Mouse (Mus musculus) neural tube, embryonic 14.5 days (tissue): Measurements from ENCODE around the gene Cul7. TPM values are rescaled to one million over a fixed set of nuclear protein-coding genes. Genes with fewer than 3 reads are reported as not detected.

Experiments
- ATAC-seq: fragments of 200-750 bp; cut with Nextera tagmentation; 2 replicates; pipeline ENCODE4 v1.8.0; 2017; ENCODE audit warnings: low read depth, mild to moderate bottlenecking, moderate TSS enrichment, moderate library complexity
- H3K27ac ChIP-seq: fragments of 300-500 bp; sonication (generic); 2 replicates; pipeline ENCODE4 v1.5.1; 2014; ENCODE audit warnings: low read depth, mild to moderate bottlenecking, control low read depth, low read length, moderate library complexity, mixed read lengths
- H3K27me3 ChIP-seq: fragments of 300-500 bp; sonication (generic); 2 replicates; pipeline ENCODE4 v1.6.1; 2014; ENCODE audit warnings: low read length; ENCODE audit not compliant: control insufficient read depth, insufficient read depth
- H3K36me3 ChIP-seq: fragments of 300-500 bp; sonication (generic); 2 replicates; pipeline ENCODE4 v1.6.1; 2014; ENCODE audit warnings: low read length, mixed read lengths; ENCODE audit not compliant: control insufficient read depth, insufficient read depth
- H3K4me1 ChIP-seq: fragments of 300-500 bp; sonication (generic); 2 replicates; pipeline ENCODE4 v1.6.1; 2014; ENCODE audit warnings: low read length; ENCODE audit not compliant: control insufficient read depth, insufficient read depth
- H3K4me2 ChIP-seq: fragments of 300-500 bp; sonication (generic); 2 replicates; pipeline ENCODE4 v1.6.1; 2014; ENCODE audit warnings: mild to moderate bottlenecking, low read depth, low read length, control low read depth
- H3K4me3 ChIP-seq: fragments of 300-500 bp; sonication (generic); 2 replicates; pipeline ENCODE4 v1.5.1; 2014; ENCODE audit warnings: low read depth, low read length, control low read depth, mixed read lengths
- H3K9ac ChIP-seq: fragments of 300-500 bp; sonication (generic); replicated peaks from 2 replicates; pipeline ENCODE4 v1.6.1; 2014; ENCODE audit warnings: low read depth, mild to moderate bottlenecking, control low read depth, low read length, mixed read lengths
- H3K9me3 ChIP-seq: fragments of 300-500 bp; sonication (generic); 2 replicates; pipeline ENCODE4 v1.6.1; 2016; ENCODE audit warnings: low read length; ENCODE audit not compliant: control insufficient read depth
- WGBS: fragments of 180-500 bp; shearing (Covaris S2); extraction: QIAGEN DNeasy Blood & Tissue Kit; methylation state at CpG from one replicate; pipeline ENCODE4 v1.1.7; 2014; 5-methylcytosine and 5-hydroxymethylcytosine counted together
- polyA plus RNA-seq: library from polyadenylated mRNA; unstranded; fragments of >200 nt; fragmentation: Nextera tagmentation; extraction: Ambion mirVana; gene quantifications from 2 replicates; pipeline ENCODE4 v1.2.1, GENCODE M21; 2014

The Cul7 gene
- polyA plus RNA-seq, 1 experiment from 2014 or later: 30.1 TPM

DNA sequence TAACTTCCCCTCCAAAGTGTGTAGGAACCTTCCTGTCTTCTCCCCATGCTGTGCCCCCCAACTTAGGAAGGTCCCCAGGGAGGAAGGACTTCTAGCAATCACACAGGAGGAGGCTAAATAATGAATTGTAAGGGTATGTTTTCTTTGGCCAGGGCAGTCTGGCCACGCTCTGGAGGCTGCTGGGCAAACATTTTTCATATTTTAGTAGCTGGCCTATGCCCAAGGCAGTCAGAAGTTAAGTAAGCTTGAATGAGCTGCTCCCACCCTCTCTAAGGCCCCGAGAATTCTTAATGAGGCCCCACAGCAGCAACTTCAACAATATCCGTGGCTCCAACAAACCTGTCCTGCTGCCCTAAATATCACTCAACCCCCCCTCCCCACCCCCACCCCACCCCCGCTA, 37.3 kb upstream of the Cul7 start:
- 17% methylated on average over 4 of the region's 4 CpGs for WGBS
- no peaks in the 10 kb centered on the region for H3K27me3 ChIP-seq
- H3K27ac ChIP-seq: no peak overlapping the region
- H3K9me3 ChIP-seq: no peaks in the 10 kb centered on the region
- H3K4me2 ChIP-seq: no peak overlapping the region
- no peak for ATAC-seq
- H3K36me3 ChIP-seq: no peaks in the 10 kb centered on the region
- no peak overlapping the region for H3K9ac ChIP-seq
- no peak overlapping the region for H3K4me3 ChIP-seq
- peaks cover 12% of the 10 kb centered on the region; the same call in 1 of the 2 replicates for H3K4me1 ChIP-seq

GRCm38 (mm10) chr17:46613229-46613628, 36.9 kb upstream of the Cul7 start:
- no peak overlapping the region for H3K9ac ChIP-seq
- H3K27ac ChIP-seq: no peak overlapping the region
- H3K4me2 ChIP-seq: no peak overlapping the region
- ATAC-seq: no peak
- H3K9me3 ChIP-seq: no peaks in the 10 kb centered on the region
- no peaks in the 10 kb centered on the region for H3K36me3 ChIP-seq
- 24% methylated on average over 3 of the region's 3 CpGs for WGBS
- H3K4me3 ChIP-seq: no peak overlapping the region
- peaks cover 13% of the 10 kb centered on the region; the same call in 1 of the 2 replicates for H3K4me1 ChIP-seq
- no peaks in the 10 kb centered on the region for H3K27me3 ChIP-seq

GRCm38 (mm10) chr17:46617799-46618198, 32.3 kb upstream of the Cul7 start:
- no peak for ATAC-seq
- Histone ChIP-seq H3K27ac (no peak overlapping the region), H3K36me3 (no peaks in the 10 kb centered on the region), H3K27me3 (no peaks in the 10 kb centered on the region), H3K9me3 (no peaks in the 10 kb centered on the region), H3K9ac (no peak overlapping the region), H3K4me2 (no peak overlapping the region), H3K4me3 (no peak overlapping the region), H3K4me1 (peaks cover 45% of the 10 kb centered on the region)
- 28% methylated on average over 12 of the region's 12 CpGs for WGBS

- Histone ChIP-seq H3K4me1 (peaks cover 41% of the 10 kb centered on the region), H3K4me3 (no peak overlapping the region), H3K9me3 (no peaks in the 10 kb centered on the region), H3K4me2 (peak overlapping the region; percentile 28; the same call in 1 of the 2 replicates), H3K36me3 (no peaks in the 10 kb centered on the region), H3K27me3 (no peaks in the 10 kb centered on the region), H3K9ac (peak overlapping the region; percentile 18; the same call in 1 of the 2 replicates), H3K27ac (peak overlapping the region; percentile 48)
- WGBS: 12% methylated on average over 6 of the region's 6 CpGs
- ATAC-seq: no peak
Measured at GRCm38 (mm10) chr17:46618394-46618768, 31.8 kb upstream of the Cul7 start.

- no peaks in the 10 kb centered on the region for H3K27me3 ChIP-seq
- peak overlapping the region; percentile 28 for H3K4me2 ChIP-seq
- 8% methylated on average over 27 of the region's 27 CpGs for WGBS
- peak; percentile 38 for ATAC-seq
- H3K4me1 ChIP-seq: peaks cover 46% of the 10 kb centered on the region
- no peaks in the 10 kb centered on the region for H3K36me3 ChIP-seq
- peak overlapping the region; percentile 48 for H3K27ac ChIP-seq
- no peak overlapping the region for H3K4me3 ChIP-seq
- peak overlapping the region; percentile 18; the same call in 1 of the 2 replicates for H3K9ac ChIP-seq
- no peaks in the 10 kb centered on the region for H3K9me3 ChIP-seq
Measured at GRCm38 (mm10) chr17:46618769-46619682, 31.1 kb upstream of the Cul7 start.

GRCm38 (mm10) chr17:46619683-46620357, 30.3 kb upstream of the Cul7 start:
- WGBS: 22% methylated on average over 16 of the region's 16 CpGs
- H3K27me3 ChIP-seq: no peaks in the 10 kb centered on the region
- peaks cover 51% of the 10 kb centered on the region for H3K4me1 ChIP-seq
- no peaks in the 10 kb centered on the region for H3K9me3 ChIP-seq
- no peaks in the 10 kb centered on the region for H3K36me3 ChIP-seq
- peak overlapping the region; percentile 28 for H3K4me2 ChIP-seq
- H3K27ac ChIP-seq: peak overlapping the region; percentile 48
- ATAC-seq: no peak
- no peak overlapping the region for H3K4me3 ChIP-seq
- peak overlapping the region; percentile 32 for H3K9ac ChIP-seq

DNA sequence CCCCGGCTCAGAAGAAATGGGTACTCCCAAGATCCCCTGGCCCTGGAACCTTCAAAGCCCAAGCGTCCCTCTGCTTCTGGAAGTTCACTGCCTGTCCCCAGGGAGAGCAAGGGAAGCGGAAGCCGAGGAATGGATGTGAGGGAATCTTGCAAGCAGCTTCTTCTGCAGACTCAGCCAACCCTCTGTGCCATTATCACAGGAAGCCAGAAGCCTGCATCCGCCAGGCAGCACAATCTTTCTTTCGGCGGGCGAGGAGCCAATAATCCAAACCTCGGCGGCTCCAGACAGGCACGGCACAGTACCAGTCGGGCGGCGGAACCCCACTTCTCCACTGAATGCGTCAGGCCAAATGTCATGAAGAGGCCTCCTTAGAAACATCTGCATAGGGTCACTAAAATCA, 28.8 kb upstream of the Cul7 start:
- WGBS: 53% methylated on average over 15 of the region's 15 CpGs
- H3K9ac ChIP-seq: no peak overlapping the region
- no peak overlapping the region for H3K4me3 ChIP-seq
- no peak overlapping the region for H3K4me2 ChIP-seq
- no peaks in the 10 kb centered on the region for H3K9me3 ChIP-seq
- H3K27ac ChIP-seq: peak overlapping the region; percentile 41; the same call in 1 of the 2 replicates
- H3K27me3 ChIP-seq: no peaks in the 10 kb centered on the region
- H3K36me3 ChIP-seq: no peaks in the 10 kb centered on the region
- H3K4me1 ChIP-seq: peaks cover 51% of the 10 kb centered on the region
- ATAC-seq: no peak

GRCm38 (mm10) chr17:46622269-46622668, 27.9 kb upstream of the Cul7 start:
- ATAC-seq: no peak
- Histone ChIP-seq H3K36me3 (no peaks in the 10 kb centered on the region), H3K4me2 (no peak overlapping the region), H3K27me3 (no peaks in the 10 kb centered on the region), H3K9me3 (no peaks in the 10 kb centered on the region), H3K4me1 (peaks cover 56% of the 10 kb centered on the region), H3K4me3 (no peak overlapping the region), H3K27ac (no peak overlapping the region), H3K9ac (no peak overlapping the region)
- WGBS: 74% methylated on average over 11 of the region's 11 CpGs
